In the genomic region with DNA sequence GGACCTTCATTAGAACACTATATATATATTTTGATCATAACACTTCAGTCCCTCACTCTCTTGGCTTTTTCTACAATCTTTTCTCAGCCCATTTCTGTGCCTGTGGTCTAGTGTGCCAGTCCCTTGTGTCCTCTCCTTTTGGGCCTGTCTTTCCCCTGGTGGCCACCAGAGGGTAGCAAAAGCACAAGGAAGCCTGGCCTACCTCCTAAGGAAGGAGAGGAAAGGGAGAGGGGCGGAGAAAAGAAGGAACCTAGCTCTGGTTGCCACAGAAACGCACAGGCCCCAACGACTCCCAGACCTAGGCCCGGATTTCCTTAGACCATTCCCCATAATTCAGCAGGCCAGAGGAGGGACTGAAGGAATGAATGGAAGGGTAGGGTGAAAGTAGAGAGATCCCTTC, we compare ENCODE assay signal across 8 mouse cellular contexts. TPM values are rescaled to one million over a fixed set of nuclear protein-coding genes. Genes with fewer than 3 reads are reported as not detected.
DNase-seq lines count a peak whose midpoint lies in the region; ATAC-seq lines count a peak whose summit lies in the region.

No protein-coding gene starts in this region.

- peak overlapping the region; percentile 77 for H3K4me2 ChIP-seq in lung, embryonic 16.5 days (ENCODE audit: low read depth, low read length)

- H3K4me1 ChIP-seq in hindbrain, embryonic 10.5 days (replicated peaks) = peaks cover 74% of the 10 kb centered on the region
- H3K4me1 ChIP-seq in lung, embryonic 16.5 days (replicated peaks; ENCODE audit: control insufficient read depth, insufficient read depth, low read length) = peaks cover 44% of the 10 kb centered on the region

- H3K36me3 ChIP-seq in hindbrain, embryonic 10.5 days = no peaks in the 10 kb centered on the region
- no peaks in the 10 kb centered on the region for H3K36me3 ChIP-seq in lung, embryonic 16.5 days (ENCODE audit: control insufficient read depth, insufficient read depth, low read length)

- peaks cover 71% of the 10 kb centered on the region for H3K27me3 ChIP-seq in hindbrain, embryonic 10.5 days (ENCODE audit: insufficient read depth, poor library complexity, severe bottlenecking)
- peaks cover 39% of the 10 kb centered on the region for H3K27me3 ChIP-seq in lung, embryonic 16.5 days (ENCODE audit: control insufficient read depth, insufficient read depth, low read depth, low read length)

- no peak overlapping the region for H3K9ac ChIP-seq in lung, embryonic 16.5 days (ENCODE audit: low read length)

- peak; percentile 93 for DNase-seq in Muller cell, postnatal 12 days (ENCODE audit: inconsistent ontology term)
- peak; percentile 91 for DNase-seq in cerebellum, adult 9-10 months
- DNase-seq in frontal cortex, adult 2 months (ENCODE audit: extremely low spot score in 1 of 2, low spot score in 1 of 2) = peak; percentile 82 to 96
- peak; percentile 88 for DNase-seq in hindbrain, embryonic 10.5 days (ENCODE audit: low spot score)
- DNase-seq in layer of hippocampus, adult 8-10 months (ENCODE audit: low spot score in 2 of 2) = peak; percentile 83 to 91
- peak; percentile 85 for DNase-seq in ovary, postnatal 14 days (ENCODE audit: low spot score)
- DNase-seq in thymus, postnatal 0 days (ENCODE audit: low spot score) = peak; percentile 69

- 0% methylated on average over 4 of the region's 4 CpGs for WGBS in hindbrain, embryonic 10.5 days
- 3% methylated on average over 4 of the region's 4 CpGs for WGBS in lung, embryonic 16.5 days

- ATAC-seq in lung, embryonic 16.5 days (ENCODE audit: low read depth) = peak; percentile 54

- peak overlapping the region; percentile 54 for H3K4me3 ChIP-seq in hindbrain, embryonic 10.5 days
- H3K4me3 ChIP-seq in lung, embryonic 16.5 days (ENCODE audit: low read length) = 0 out of 2 replicates have a peak overlapping the region, but pooled peaks have one; percentile 49

- H3K9me3 ChIP-seq in hindbrain, embryonic 10.5 days = no peaks in the 10 kb centered on the region
- H3K9me3 ChIP-seq in lung, embryonic 16.5 days (ENCODE audit: control insufficient read depth, low read length) = no peaks in the 10 kb centered on the region

- H3K27ac ChIP-seq in hindbrain, embryonic 10.5 days = peak overlapping the region; percentile 13; the same call in 1 of the 2 replicates
- H3K27ac ChIP-seq in lung, embryonic 16.5 days (ENCODE audit: low read length) = peak overlapping the region; percentile 70

RNA-seq across cellular contexts. Expression of a gene that starts 5.9 kb away (rescaled TPM):
- polyA plus RNA-seq in frontal cortex, adult 2 months (2012; rRNA removed) = 68.0 and 78.5 TPM in 2 replicates
- polyA plus RNA-seq in hindbrain, embryonic 10.5 days (2016; fragmentation: Nextera tagmentation; extraction: Ambion mirVana) = 5.9 and 10.7 TPM in 2 replicates
- 10 to 100 TPM; 57.7 to 72.8 (median 60.8) TPM for total RNA-seq in layer of hippocampus, adult 8-10 months (2022)
- polyA plus RNA-seq in lung, embryonic 16.5 days (2015; fragmentation: Nextera tagmentation; extraction: Ambion mirVana) = 7.1 and 7.5 TPM in 2 replicates
- polyA plus RNA-seq in thymus, postnatal 0 days (2015; fragmentation: Nextera tagmentation; extraction: Ambion mirVana) = 0.82 and 1.0 TPM in 2 replicates

RNA-seq across cellular contexts. Expression of a gene that starts 21.0 kb away (rescaled TPM):
- 0.76 and 1.2 TPM in 2 replicates for polyA plus RNA-seq in frontal cortex, adult 2 months (2012; rRNA removed)
- 22.4 and 23.2 TPM in 2 replicates for polyA plus RNA-seq in hindbrain, embryonic 10.5 days (2016; fragmentation: Nextera tagmentation; extraction: Ambion mirVana)
- 1 to 10 TPM in 3 of 4 experiments, under 1 TPM in 1; 0.96 to 1.4 (median 1.1) TPM for total RNA-seq in layer of hippocampus, adult 8-10 months (2022)
- polyA plus RNA-seq in lung, embryonic 16.5 days (2015; fragmentation: Nextera tagmentation; extraction: Ambion mirVana) = 19.8 and 24.7 TPM in 2 replicates
- 5.3 and 6.0 TPM in 2 replicates for polyA plus RNA-seq in thymus, postnatal 0 days (2015; fragmentation: Nextera tagmentation; extraction: Ambion mirVana)

RNA-seq across cellular contexts. Expression of a gene that starts 33.0 kb away (rescaled TPM):
- polyA plus RNA-seq in frontal cortex, adult 2 months (2012; rRNA removed) = 148 and 157 TPM in 2 replicates
- polyA plus RNA-seq in hindbrain, embryonic 10.5 days (2016; fragmentation: Nextera tagmentation; extraction: Ambion mirVana) = 36.4 and 38.1 TPM in 2 replicates
- 100 to 1,000 TPM; 129 to 141 (median 137) TPM for total RNA-seq in layer of hippocampus, adult 8-10 months (2022)
- 75.1 and 76.0 TPM in 2 replicates for polyA plus RNA-seq in lung, embryonic 16.5 days (2015; fragmentation: Nextera tagmentation; extraction: Ambion mirVana)
- polyA plus RNA-seq in thymus, postnatal 0 days (2015; fragmentation: Nextera tagmentation; extraction: Ambion mirVana) = 17.4 and 18.1 TPM in 2 replicates

RNA-seq across cellular contexts. Expression of a gene that starts 35.9 kb away (rescaled TPM):
- polyA plus RNA-seq in frontal cortex, adult 2 months (2012; rRNA removed) = 7.3 and 7.9 TPM in 2 replicates
- 16.5 and 17.7 TPM in 2 replicates for polyA plus RNA-seq in hindbrain, embryonic 10.5 days (2016; fragmentation: Nextera tagmentation; extraction: Ambion mirVana)
- total RNA-seq in layer of hippocampus, adult 8-10 months (2022) = 10 to 100 TPM in 2 of 4 experiments, 1 to 10 TPM in 2; 7.9 to 12.6 (median 10.5) TPM
- 97.2 and 104 TPM in 2 replicates for polyA plus RNA-seq in lung, embryonic 16.5 days (2015; fragmentation: Nextera tagmentation; extraction: Ambion mirVana)
- polyA plus RNA-seq in thymus, postnatal 0 days (2015; fragmentation: Nextera tagmentation; extraction: Ambion mirVana) = 12.4 and 13.2 TPM in 2 replicates

RNA-seq across cellular contexts. Expression of a gene that starts 44.9 kb away (rescaled TPM):
- polyA plus RNA-seq in frontal cortex, adult 2 months (2012; rRNA removed) = 0.68 and 0.86 TPM in 2 replicates
- polyA plus RNA-seq in hindbrain, embryonic 10.5 days (2016; fragmentation: Nextera tagmentation; extraction: Ambion mirVana) = 0.34 TPM in 1 of 2 replicates, not detected in the other
- total RNA-seq in layer of hippocampus, adult 8-10 months (2022) = under 1 TPM; 0.32 to 0.47 (median 0.39) TPM
- 0.06 TPM in 1 of 2 replicates, not detected in the other for polyA plus RNA-seq in lung, embryonic 16.5 days (2015; fragmentation: Nextera tagmentation; extraction: Ambion mirVana)
- not detected in 2 replicates for polyA plus RNA-seq in thymus, postnatal 0 days (2015; fragmentation: Nextera tagmentation; extraction: Ambion mirVana)

Comparison
In these comparisons a context has a peak if more than half of its experiments do, and no peak if none do; other contexts are left out.
1. Peak in every context shown above with its lines: DNase-seq, ATAC-seq, H3K4me3 ChIP-seq and H3K27ac ChIP-seq.